Mouse (Mus musculus) lung, embryonic 14.5 days (tissue): Measurements from ENCODE around the gene Hoxa13. TPM values are rescaled to one million over a fixed set of nuclear protein-coding genes. Genes with fewer than 3 reads are reported as not detected.

Experiments used
- ATAC-seq: fragments of 200-750 bp; cut with Nextera tagmentation; 2 replicates; pipeline ENCODE4 v1.8.0; 2017; ENCODE audit warnings: mild to moderate bottlenecking, moderate TSS enrichment, moderate library complexity; ENCODE audit not compliant: insufficient read depth
- DNase-seq: peaks from one replicate; pipeline ENCODE4 v3.0.0-alpha.2; 2015
- H3K27ac ChIP-seq: fragments of 300-500 bp; sonication (generic); 2 replicates; pipeline ENCODE4 v1.5.1; 2014; ENCODE audit warnings: low read depth, mild to moderate bottlenecking, moderate library complexity
- H3K27me3 ChIP-seq: fragments of 300-500 bp; sonication (generic); 2 replicates; pipeline ENCODE4 v1.6.1; 2014; ENCODE audit warnings: low read length, control low read depth; ENCODE audit not compliant: insufficient read depth
- H3K36me3 ChIP-seq: fragments of 300-500 bp; sonication (generic); 2 replicates; pipeline ENCODE4 v1.6.1; 2014; ENCODE audit warnings: control low read depth; ENCODE audit not compliant: insufficient read depth
- H3K4me1 ChIP-seq: fragments of 300-500 bp; sonication (generic); 2 replicates; pipeline ENCODE4 v1.6.1; 2014; ENCODE audit warnings: antibody characterized with exemption, control low read depth; ENCODE audit not compliant: insufficient read depth
- H3K4me2 ChIP-seq: fragments of 300-500 bp; sonication (generic); 2 replicates; pipeline ENCODE4 v1.6.1; 2014; ENCODE audit warnings: mild to moderate bottlenecking
- H3K4me3 ChIP-seq: fragments of 300-500 bp; sonication (generic); 2 replicates; pipeline ENCODE4 v1.5.1; 2014; ENCODE audit warnings: low read depth, low read length
- H3K9ac ChIP-seq: fragments of 300-500 bp; sonication (generic); 2 replicates; pipeline ENCODE4 v1.6.1; 2014
- H3K9me3 ChIP-seq: fragments of 300-500 bp; sonication (generic); 2 replicates; pipeline ENCODE4 v1.6.1; 2016; ENCODE audit warnings: low read depth, low read length, control low read depth
- CTCF ChIP-seq: IDR thresholded peaks from 2 replicates; pipeline ENCODE4 v1.5.1; 2016; ENCODE audit warnings: antibody characterized with exemption, low read depth
- WGBS: fragments of 180-500 bp; shearing (Covaris S2); extraction: QIAGEN DNeasy Blood & Tissue Kit; methylation state at CpG from one replicate; pipeline ENCODE4 v1.1.7; 2014; 5-methylcytosine and 5-hydroxymethylcytosine counted together
- polyA plus RNA-seq: library from polyadenylated mRNA; unstranded; fragments of >200 nt; fragmentation: Nextera tagmentation; extraction: Ambion mirVana; gene quantifications from 2 replicates; pipeline ENCODE4 v1.2.1, GENCODE M21; 2014

Hoxa13 gene
- polyA plus RNA-seq, 1 experiment from 2014 or later = not detected

- no peaks in the 10 kb centered on the region for H3K36me3 ChIP-seq
- H3K27ac ChIP-seq = no peak overlapping the region
- H3K27me3 ChIP-seq = peaks cover 100% of the 10 kb centered on the region
- H3K9ac ChIP-seq = no peak overlapping the region
- H3K9me3 ChIP-seq = no peaks in the 10 kb centered on the region
- H3K4me2 ChIP-seq = peak overlapping the region; percentile 20; the same call in 1 of the 2 replicates
- no peak for ATAC-seq
- no peaks in the 10 kb centered on the region for H3K4me1 ChIP-seq
- DNase-seq = no peak
- no peak for TF ChIP-seq CTCF
- peak overlapping the region; percentile 12; the same call in 1 of the 2 replicates for H3K4me3 ChIP-seq
- WGBS = 2% methylated on average over 23 of the region's 23 CpGs
Observed at GRCm38 (mm10) chr6:52244471-52245039, 16.1 kb downstream of the Hoxa13 start.

GRCm38 (mm10) chr6:52243681-52244121 lies 17.0 kb downstream of the Hoxa13 start:
- Histone ChIP-seq H3K27ac (no peak overlapping the region), H3K4me1 (no peaks in the 10 kb centered on the region), H3K36me3 (no peaks in the 10 kb centered on the region), H3K4me3 (no peak overlapping the region), H3K9me3 (no peaks in the 10 kb centered on the region), H3K4me2 (no peak overlapping the region), H3K27me3 (peaks cover 99% of the 10 kb centered on the region), H3K9ac (no peak overlapping the region)
- ATAC-seq = no peak
- DNase-seq = no peak
- WGBS = 4% methylated on average over 12 of the region's 12 CpGs
- TF ChIP-seq CTCF = no peak

GRCm38 (mm10) chr6:52242801-52243332 lies 17.8 kb downstream of the Hoxa13 start:
- H3K4me3 ChIP-seq = no peak overlapping the region
- no peak overlapping the region for H3K4me2 ChIP-seq
- H3K27ac ChIP-seq = no peak overlapping the region
- H3K36me3 ChIP-seq = no peaks in the 10 kb centered on the region
- ATAC-seq (no peak), DNase-seq (no peak)
- H3K4me1 ChIP-seq = no peaks in the 10 kb centered on the region
- no peaks in the 10 kb centered on the region for H3K9me3 ChIP-seq
- TF ChIP-seq CTCF = no peak
- WGBS = 5% methylated on average over 4 of the region's 4 CpGs
- H3K27me3 ChIP-seq = peaks cover 99% of the 10 kb centered on the region
- no peak overlapping the region for H3K9ac ChIP-seq

GRCm38 (mm10) chr6:52241001-52241621 lies 19.6 kb downstream of the Hoxa13 start:
- H3K4me3 ChIP-seq = 0 out of 2 replicates have a peak overlapping the region, but pooled peaks have one; percentile 19

DNA sequence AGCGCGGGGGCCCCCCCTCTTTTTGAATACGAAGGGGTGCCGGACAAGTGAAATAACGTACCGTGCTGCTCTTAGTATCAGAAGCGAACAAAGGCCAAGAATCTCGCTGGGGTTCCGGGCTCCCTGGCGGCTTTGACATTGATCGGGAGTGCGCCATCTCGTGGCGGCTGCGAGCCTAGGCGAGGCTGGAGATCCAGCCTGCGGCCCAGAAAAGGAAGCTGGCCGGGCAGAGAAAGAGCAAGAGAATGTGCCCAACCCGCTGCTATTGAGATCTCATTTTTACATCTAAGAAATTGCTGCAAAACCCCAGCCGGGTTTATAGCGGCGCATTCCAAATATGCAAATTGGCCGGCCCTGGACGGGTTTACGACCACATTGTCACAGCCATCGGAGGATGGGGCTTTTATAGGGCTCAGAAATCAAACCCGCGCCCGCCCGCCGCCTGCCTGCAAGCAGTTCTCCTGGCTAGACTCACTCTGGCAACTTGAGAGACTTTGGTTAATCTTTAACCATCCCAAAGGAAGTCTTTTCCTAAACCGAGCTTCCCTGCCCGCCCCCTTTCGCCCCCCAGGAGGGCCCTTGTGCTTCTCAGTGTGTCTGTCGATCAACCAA lies 20.2 kb downstream of the Hoxa13 start, which contains the start of gene Hoxa10:
Gene Hoxa10 (minus strand): TSS at position 466 of the 612 bp plus-strand sequence.
- H3K4me1 ChIP-seq = no peaks in the 10 kb centered on the region
- WGBS = 2% methylated on average over 35 of the region's 35 CpGs
- H3K4me3 ChIP-seq = peak within 1 kb of the TSS; percentile 19
- DNase-seq (peak; percentile 95), ATAC-seq (peak; percentile 64; the same call in 1 of the 2 replicates)
- H3K36me3 ChIP-seq = no peaks in the 10 kb centered on the region
- peak; percentile 82 for TF ChIP-seq CTCF
- no peak within 1 kb of the TSS for H3K9ac ChIP-seq
- H3K27me3 ChIP-seq = peaks cover 99% of the 10 kb centered on the region
- H3K4me2 ChIP-seq = peak within 1 kb of the TSS; percentile 45
- H3K9me3 ChIP-seq = no peaks in the 10 kb centered on the region
- H3K27ac ChIP-seq = no peak within 1 kb of the TSS

More at GRCm38 (mm10) chr6:52241001-52241621, 19.6 kb downstream of the Hoxa13 start:
- Histone ChIP-seq H3K9ac (no peak overlapping the region), H3K4me1 (no peaks in the 10 kb centered on the region), H3K36me3 (no peaks in the 10 kb centered on the region), H3K4me2 (no peak overlapping the region), H3K27ac (no peak overlapping the region), H3K27me3 (peaks cover 99% of the 10 kb centered on the region), H3K9me3 (no peaks in the 10 kb centered on the region)
- 4% methylated on average over 9 of the region's 9 CpGs for WGBS
- DNase-seq (no peak), ATAC-seq (no peak)
- TF ChIP-seq CTCF = no peak

DNA sequence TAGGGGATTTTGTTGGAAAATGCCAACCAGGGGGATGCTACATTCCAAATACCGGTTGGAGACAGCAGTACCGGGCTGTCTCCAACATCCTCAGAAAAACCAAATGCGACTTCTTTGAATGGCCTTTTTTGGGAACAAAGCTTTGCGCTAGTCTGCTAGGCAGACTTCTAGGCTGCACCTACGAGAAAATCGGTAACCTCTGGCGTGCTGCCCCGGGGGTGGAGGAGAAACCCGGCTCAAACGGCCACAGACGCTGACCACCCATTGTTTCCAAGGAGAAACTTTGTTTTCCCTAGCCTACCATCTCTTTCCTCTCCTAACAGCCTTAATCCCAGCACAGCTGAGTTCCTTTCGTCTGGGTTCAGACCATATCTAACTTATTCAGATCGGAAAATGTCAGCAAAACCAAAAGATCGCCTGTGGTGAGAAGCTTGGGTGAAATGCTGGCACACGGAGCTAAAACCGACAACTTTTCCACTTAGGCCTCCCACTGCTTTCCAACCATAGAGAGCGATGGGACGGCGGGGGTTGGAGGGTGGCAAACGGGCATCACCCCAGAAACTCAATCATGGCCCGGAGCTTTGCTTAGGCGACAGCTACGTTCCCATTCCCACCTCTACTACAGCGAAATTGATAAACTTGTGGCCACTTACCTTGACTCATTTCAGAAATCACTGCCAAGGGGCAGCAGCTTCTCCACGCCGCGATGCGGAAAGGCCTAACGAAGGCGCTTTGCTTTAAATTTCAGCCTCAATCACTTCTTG lies 20.9 kb downstream of the Hoxa13 start:
- H3K4me1 ChIP-seq = no peaks in the 10 kb centered on the region
- TF ChIP-seq CTCF = no peak
- ATAC-seq (no peak), DNase-seq (no peak)
- 2% methylated on average over 30 of the region's 30 CpGs for WGBS
- peak overlapping the region; percentile 45 for H3K4me2 ChIP-seq
- H3K27me3 ChIP-seq = peaks cover 99% of the 10 kb centered on the region
- H3K4me3 ChIP-seq = peak overlapping the region; percentile 19
- H3K36me3 ChIP-seq = no peaks in the 10 kb centered on the region
- no peak overlapping the region for H3K9ac ChIP-seq
- no peaks in the 10 kb centered on the region for H3K9me3 ChIP-seq
- no peak overlapping the region for H3K27ac ChIP-seq
